Mouse (Mus musculus): ENCODE measurements around the gene Lrguk. TPM values are rescaled to one million over a fixed set of nuclear protein-coding genes. Genes with fewer than 3 reads are reported as not detected.

The Lrguk gene
- polyA plus RNA-seq (2014; fragmentation: Nextera tagmentation; extraction: Ambion mirVana): 1.3 and 2.0 TPM in 2 replicates

DNA sequence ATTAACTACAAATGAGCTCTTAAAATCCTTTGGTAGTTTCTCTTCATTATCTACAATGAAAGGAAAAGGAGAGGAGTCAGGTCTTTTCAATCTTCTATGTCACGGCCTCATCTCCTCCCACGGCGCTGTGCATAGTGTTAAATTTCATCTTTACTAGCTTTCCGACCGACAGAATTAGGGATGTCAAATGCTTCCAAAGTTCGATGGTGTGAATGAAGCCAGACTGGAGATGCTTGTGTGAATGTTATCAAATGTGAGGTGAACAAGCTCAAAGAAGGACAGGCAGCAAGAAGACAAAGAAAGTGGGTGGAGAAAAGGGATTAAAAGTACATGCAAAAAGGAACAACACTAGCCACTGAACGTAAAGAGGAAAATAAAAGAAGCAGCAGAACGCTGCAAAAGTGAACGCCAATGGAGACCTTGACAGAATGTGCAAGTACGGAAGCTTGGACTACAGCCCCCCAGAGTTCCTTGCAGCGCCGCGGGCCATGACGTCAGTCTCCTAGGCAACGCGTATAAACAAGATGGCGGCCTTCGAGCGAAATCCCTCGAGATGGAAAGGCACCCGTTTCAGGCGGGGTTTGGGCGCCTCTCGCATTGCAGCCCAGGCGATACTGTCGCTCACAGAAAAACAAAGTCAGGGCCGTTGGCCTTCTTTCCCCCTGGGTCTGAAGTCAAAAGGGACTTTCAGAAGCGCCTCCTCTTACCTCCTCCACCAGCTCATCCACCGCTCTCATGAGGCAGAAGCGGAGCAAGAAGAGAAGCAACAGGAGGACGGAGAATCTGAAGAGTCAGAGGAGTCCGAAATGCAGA lies at the start of gene Lrguk:
Lrguk (plus strand) TSS at position 516 of the 813 bp plus-strand sequence.
- Histone ChIP-seq H3K9me3 (ENCODE audit: control insufficient read depth, low read length) (no peaks in the 10 kb centered on the region), H3K27ac (ENCODE audit: low read depth, low read length) (no peak within 1 kb of the TSS; the same call in 1 of the 2 replicates), H3K4me2 (replicated peaks; ENCODE audit: low read depth, low read length) (peak within 1 kb of the TSS; percentile 77), H3K4me1 (ENCODE audit: control insufficient read depth, insufficient read depth, low read length) (peaks cover 3% of the 10 kb centered on the region; the same call in 1 of the 2 replicates), H3K4me3 (ENCODE audit: low read length) (peak within 1 kb of the TSS; percentile 56), H3K27me3 (ENCODE audit: control insufficient read depth, insufficient read depth, low read length) (no peaks in the 10 kb centered on the region), H3K9ac (ENCODE audit: low read depth, low read length) (peak within 1 kb of the TSS; percentile 60), H3K36me3 (ENCODE audit: control insufficient read depth, insufficient read depth, low read length) (no peaks in the 10 kb centered on the region)
- ATAC-seq (ENCODE audit: low FRiP score, low TSS enrichment): peak; percentile 97
- 3% methylated on average over 31 of the region's 32 CpGs for WGBS

DNA sequence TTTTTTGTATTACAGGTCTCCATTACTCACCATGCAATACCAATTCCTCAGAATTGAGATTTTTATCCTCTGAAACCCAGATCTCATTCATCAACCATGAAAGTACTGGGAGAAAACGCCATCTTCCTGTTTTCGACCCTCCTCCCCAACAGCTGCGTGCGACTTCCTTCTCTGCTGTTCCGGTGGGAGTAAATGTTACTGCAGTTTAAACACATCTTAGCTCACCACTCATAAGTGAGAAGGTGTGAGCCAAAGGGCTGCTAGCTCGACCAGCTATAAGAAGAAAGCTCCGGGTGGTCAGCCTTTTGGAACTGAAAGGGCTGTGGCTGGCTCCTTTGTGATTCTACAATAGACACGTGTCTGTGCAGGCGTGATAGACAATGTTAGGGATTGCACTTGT lies 46.5 kb upstream of the Lrguk start:
- Histone ChIP-seq H3K27ac (ENCODE audit: low read depth, low read length) (no peak overlapping the region), H3K4me3 (ENCODE audit: low read length) (no peak overlapping the region), H3K9ac (ENCODE audit: low read depth, low read length) (no peak overlapping the region), H3K4me2 (replicated peaks; ENCODE audit: low read depth, low read length) (no peak overlapping the region), H3K36me3 (ENCODE audit: control insufficient read depth, insufficient read depth, low read length) (no peaks in the 10 kb centered on the region), H3K27me3 (ENCODE audit: control insufficient read depth, insufficient read depth, low read length) (no peaks in the 10 kb centered on the region), H3K4me1 (ENCODE audit: control insufficient read depth, insufficient read depth, low read length) (no peaks in the 10 kb centered on the region), H3K9me3 (ENCODE audit: control insufficient read depth, low read length) (no peaks in the 10 kb centered on the region)
- ATAC-seq (ENCODE audit: low FRiP score, low TSS enrichment): no peak
- 83% methylated on average over 9 of the region's 9 CpGs for WGBS

DNA sequence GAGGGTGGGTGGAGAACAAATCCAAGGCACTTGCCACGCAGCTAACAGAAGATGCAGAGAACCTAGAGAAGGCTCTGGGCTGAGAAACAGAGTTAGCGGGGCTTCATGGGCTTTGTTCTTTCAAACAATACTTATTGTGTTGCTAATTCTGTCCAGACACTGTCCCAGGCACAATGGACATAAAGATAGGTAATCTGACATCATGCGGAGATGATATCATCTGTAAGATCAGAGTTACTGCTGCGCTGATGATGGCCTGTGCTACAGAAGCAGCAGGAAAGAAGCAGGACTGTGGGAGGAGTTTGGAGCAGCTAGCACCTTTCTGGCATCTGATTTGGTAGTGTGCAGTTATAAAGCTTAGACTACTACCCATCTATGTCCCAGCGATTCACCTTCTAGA lies 42.1 kb upstream of the Lrguk start:
- no peak for ATAC-seq (ENCODE audit: low FRiP score, low TSS enrichment)
- 78% methylated on average over 5 of the region's 5 CpGs for WGBS
- H3K9ac ChIP-seq (ENCODE audit: low read depth, low read length): no peak overlapping the region
- H3K4me1 ChIP-seq (ENCODE audit: control insufficient read depth, insufficient read depth, low read length): no peaks in the 10 kb centered on the region
- H3K4me2 ChIP-seq (replicated peaks; ENCODE audit: low read depth, low read length): no peak overlapping the region
- H3K4me3 ChIP-seq (ENCODE audit: low read length): no peak overlapping the region
- no peaks in the 10 kb centered on the region for H3K36me3 ChIP-seq (ENCODE audit: control insufficient read depth, insufficient read depth, low read length)
- no peaks in the 10 kb centered on the region for H3K9me3 ChIP-seq (ENCODE audit: control insufficient read depth, low read length)
- no peak overlapping the region for H3K27ac ChIP-seq (ENCODE audit: low read depth, low read length)
- no peaks in the 10 kb centered on the region for H3K27me3 ChIP-seq (ENCODE audit: control insufficient read depth, insufficient read depth, low read length)

DNA sequence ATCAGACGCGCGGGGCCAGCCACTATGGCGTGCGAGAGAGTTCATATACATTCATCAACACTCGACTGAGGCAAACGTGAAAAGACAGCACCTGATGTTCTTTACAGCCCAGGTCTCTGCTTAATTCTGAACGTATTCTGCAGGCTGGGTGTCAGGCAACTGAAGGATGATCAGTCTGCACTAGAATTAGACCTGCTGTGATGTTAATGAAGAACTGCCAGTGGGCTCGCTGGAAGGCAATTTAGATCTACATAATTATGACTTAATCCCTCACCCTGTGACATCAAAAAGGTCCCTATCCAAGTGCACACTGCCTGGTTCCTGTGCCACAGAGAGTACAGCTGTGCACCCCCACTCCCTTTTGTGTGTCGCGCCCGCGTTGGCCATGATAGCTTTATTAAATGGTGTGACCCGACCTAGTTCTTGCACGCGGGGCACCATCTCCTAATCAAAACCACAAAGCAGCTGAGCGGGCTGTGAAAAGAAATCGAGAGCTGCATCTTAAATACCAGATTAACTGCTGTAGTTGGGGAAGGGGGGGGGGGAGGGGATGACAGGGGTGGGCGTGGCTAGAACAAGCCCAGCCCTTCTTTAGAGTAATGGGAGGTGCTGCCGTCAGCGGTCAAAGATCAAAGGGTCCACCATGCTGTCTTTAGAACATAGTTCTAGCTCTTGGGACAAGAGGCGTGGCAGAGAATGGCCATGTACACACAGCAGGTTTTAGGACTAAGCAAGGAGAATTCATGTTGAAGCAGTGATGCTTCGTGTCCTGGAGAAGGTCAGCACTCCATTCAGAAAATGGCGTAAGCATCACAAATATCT lies 36.8 kb upstream of the Lrguk start:
- 47% methylated on average over 24 of the region's 24 CpGs for WGBS
- H3K4me3 ChIP-seq (ENCODE audit: low read length): no peak overlapping the region
- no peak for ATAC-seq (ENCODE audit: low FRiP score, low TSS enrichment)
- H3K27ac ChIP-seq (ENCODE audit: low read depth, low read length): no peak overlapping the region
- no peaks in the 10 kb centered on the region for H3K36me3 ChIP-seq (ENCODE audit: control insufficient read depth, insufficient read depth, low read length)
- H3K9ac ChIP-seq (ENCODE audit: low read depth, low read length): no peak overlapping the region
- H3K4me2 ChIP-seq (replicated peaks; ENCODE audit: low read depth, low read length): no peak overlapping the region
- no peaks in the 10 kb centered on the region for H3K9me3 ChIP-seq (ENCODE audit: control insufficient read depth, low read length)
- no peaks in the 10 kb centered on the region for H3K27me3 ChIP-seq (ENCODE audit: control insufficient read depth, insufficient read depth, low read length)
- no peaks in the 10 kb centered on the region for H3K4me1 ChIP-seq (ENCODE audit: control insufficient read depth, insufficient read depth, low read length)

DNA sequence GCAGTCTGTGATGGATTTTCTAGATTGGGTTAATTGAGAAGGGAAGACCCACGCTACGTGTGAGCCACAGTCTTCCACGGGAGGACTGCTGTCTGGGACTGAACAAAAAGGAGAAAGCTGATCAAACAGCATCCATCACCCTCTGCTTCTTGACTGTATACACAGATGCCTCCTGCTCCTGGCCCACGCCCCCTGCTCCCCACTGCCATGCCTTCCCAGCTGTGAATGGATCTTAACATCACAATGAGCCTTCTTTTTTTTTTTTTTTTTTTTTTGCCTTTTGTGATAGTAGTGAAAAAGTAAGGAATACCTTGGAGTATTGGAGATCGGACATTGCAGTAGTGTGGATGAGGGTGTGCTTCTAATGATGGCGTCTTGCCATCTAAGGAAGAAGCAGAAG lies 35.4 kb upstream of the Lrguk start:
- Histone ChIP-seq H3K4me3 (ENCODE audit: low read length) (no peak overlapping the region), H3K9me3 (ENCODE audit: control insufficient read depth, low read length) (no peaks in the 10 kb centered on the region), H3K27me3 (ENCODE audit: control insufficient read depth, insufficient read depth, low read length) (no peaks in the 10 kb centered on the region), H3K9ac (ENCODE audit: low read depth, low read length) (no peak overlapping the region), H3K4me1 (ENCODE audit: control insufficient read depth, insufficient read depth, low read length) (no peaks in the 10 kb centered on the region), H3K27ac (ENCODE audit: low read depth, low read length) (no peak overlapping the region), H3K4me2 (replicated peaks; ENCODE audit: low read depth, low read length) (no peak overlapping the region), H3K36me3 (ENCODE audit: control insufficient read depth, insufficient read depth, low read length) (no peaks in the 10 kb centered on the region)
- ATAC-seq (ENCODE audit: low FRiP score, low TSS enrichment): no peak
- WGBS: 77% methylated on average over 6 of the region's 6 CpGs

DNA sequence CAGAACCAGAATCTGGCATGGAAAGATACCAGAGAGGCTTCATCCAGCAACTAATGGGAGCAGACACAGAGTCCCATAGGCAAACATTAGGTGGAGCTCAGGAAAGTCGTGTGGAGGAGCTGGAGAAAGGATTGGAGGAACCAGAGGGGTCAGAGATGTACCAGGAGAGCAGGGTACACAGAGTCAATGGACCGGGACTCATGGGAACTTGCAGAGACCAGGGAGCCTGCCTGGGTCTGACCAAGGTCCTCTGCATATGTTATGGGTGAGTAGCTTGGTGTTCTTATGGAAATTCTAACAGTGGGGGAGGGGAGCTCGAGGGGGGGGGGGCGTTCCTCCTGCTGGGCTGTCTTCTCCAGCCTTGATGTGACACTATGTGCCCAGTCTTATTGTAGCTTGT lies 30.7 kb upstream of the Lrguk start:
- Histone ChIP-seq H3K36me3 (ENCODE audit: control insufficient read depth, insufficient read depth, low read length) (no peaks in the 10 kb centered on the region), H3K27ac (ENCODE audit: low read depth, low read length) (no peak overlapping the region), H3K9me3 (ENCODE audit: control insufficient read depth, low read length) (no peaks in the 10 kb centered on the region), H3K27me3 (ENCODE audit: control insufficient read depth, insufficient read depth, low read length) (no peaks in the 10 kb centered on the region), H3K4me1 (ENCODE audit: control insufficient read depth, insufficient read depth, low read length) (no peaks in the 10 kb centered on the region), H3K4me2 (replicated peaks; ENCODE audit: low read depth, low read length) (no peak overlapping the region), H3K4me3 (ENCODE audit: low read length) (no peak overlapping the region), H3K9ac (ENCODE audit: low read depth, low read length) (no peak overlapping the region)
- ATAC-seq (ENCODE audit: low FRiP score, low TSS enrichment): 0 out of 2 replicates have a peak, but pooled peaks have one; percentile 57
- WGBS: 55% methylated on average over 2 of the region's 4 CpGs

DNA sequence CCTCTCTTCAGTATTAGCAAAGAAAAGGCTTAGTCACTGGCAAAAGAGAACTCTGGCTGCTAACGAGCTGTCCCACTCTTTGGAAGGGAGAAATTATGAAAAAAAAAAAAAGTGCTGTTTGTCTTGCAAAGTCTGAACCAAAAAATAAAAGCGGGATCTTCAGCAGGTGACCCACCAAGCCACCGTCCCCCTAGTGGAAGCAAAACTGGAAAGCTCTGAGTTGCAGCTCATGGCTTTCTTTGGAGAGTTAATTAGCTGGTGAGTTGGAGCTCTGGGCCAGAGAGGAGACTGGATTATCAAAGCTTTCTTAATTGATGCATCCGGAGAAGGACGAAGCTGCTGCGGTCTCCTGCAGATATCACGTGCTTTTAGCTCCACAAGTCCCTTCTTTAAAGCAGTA lies 29.7 kb upstream of the Lrguk start:
- WGBS: 39% methylated on average over 7 of the region's 7 CpGs
- Histone ChIP-seq H3K36me3 (ENCODE audit: control insufficient read depth, insufficient read depth, low read length) (no peaks in the 10 kb centered on the region), H3K9ac (ENCODE audit: low read depth, low read length) (no peak overlapping the region), H3K4me2 (replicated peaks; ENCODE audit: low read depth, low read length) (no peak overlapping the region), H3K4me3 (ENCODE audit: low read length) (no peak overlapping the region), H3K4me1 (ENCODE audit: control insufficient read depth, insufficient read depth, low read length) (no peaks in the 10 kb centered on the region), H3K27me3 (ENCODE audit: control insufficient read depth, insufficient read depth, low read length) (no peaks in the 10 kb centered on the region), H3K9me3 (ENCODE audit: control insufficient read depth, low read length) (no peaks in the 10 kb centered on the region), H3K27ac (ENCODE audit: low read depth, low read length) (no peak overlapping the region)
- ATAC-seq (ENCODE audit: low FRiP score, low TSS enrichment): no peak

DNA sequence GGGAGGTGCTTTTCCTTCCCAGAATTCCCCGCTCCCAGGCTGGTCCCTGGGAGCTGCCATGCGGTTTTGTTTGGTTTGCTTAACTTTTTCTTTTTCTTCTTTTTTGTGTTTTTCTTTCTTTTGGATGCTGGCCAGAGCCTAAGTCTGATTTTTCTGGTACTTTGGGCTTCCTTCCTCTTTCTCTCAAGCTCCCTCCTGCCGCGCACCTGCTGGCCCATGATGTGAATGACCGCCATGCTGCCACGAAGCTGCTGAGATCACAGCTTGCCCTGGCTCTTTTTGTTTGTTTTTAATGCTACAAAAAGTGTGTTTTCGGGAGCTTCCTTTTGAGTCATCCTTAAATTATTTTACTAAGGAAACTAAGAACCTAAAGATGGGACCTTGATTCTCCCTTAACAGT lies 28.6 kb upstream of the Lrguk start:
- H3K4me3 ChIP-seq (ENCODE audit: low read length): no peak overlapping the region
- no peaks in the 10 kb centered on the region for H3K9me3 ChIP-seq (ENCODE audit: control insufficient read depth, low read length)
- H3K4me1 ChIP-seq (ENCODE audit: control insufficient read depth, insufficient read depth, low read length): no peaks in the 10 kb centered on the region
- WGBS: 90% methylated on average over 7 of the region's 7 CpGs
- no peak overlapping the region for H3K27ac ChIP-seq (ENCODE audit: low read depth, low read length)
- no peak for ATAC-seq (ENCODE audit: low FRiP score, low TSS enrichment)
- H3K4me2 ChIP-seq (replicated peaks; ENCODE audit: low read depth, low read length): no peak overlapping the region
- no peak overlapping the region for H3K9ac ChIP-seq (ENCODE audit: low read depth, low read length)
- no peaks in the 10 kb centered on the region for H3K27me3 ChIP-seq (ENCODE audit: control insufficient read depth, insufficient read depth, low read length)
- no peaks in the 10 kb centered on the region for H3K36me3 ChIP-seq (ENCODE audit: control insufficient read depth, insufficient read depth, low read length)

DNA sequence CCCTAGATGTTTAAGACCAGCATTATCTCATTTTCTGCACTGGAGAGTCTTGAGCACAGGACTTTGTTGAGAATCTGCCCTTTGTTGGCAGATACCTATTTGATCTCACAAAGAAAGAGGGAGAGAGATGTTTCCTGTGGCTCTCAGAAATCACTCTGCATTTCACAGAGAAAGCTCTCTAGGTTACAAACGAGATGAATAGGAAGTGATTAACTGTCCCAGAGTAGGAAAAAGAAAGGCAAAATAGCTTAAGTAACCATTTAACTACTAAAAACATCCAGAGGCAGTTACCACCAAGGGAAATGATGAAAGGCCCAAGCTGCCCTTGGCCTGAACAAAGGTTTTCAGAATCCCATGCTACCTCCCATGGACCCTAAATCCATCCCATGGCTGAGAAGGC lies 26.2 kb upstream of the Lrguk start:
- ATAC-seq (ENCODE audit: low FRiP score, low TSS enrichment): no peak
- 22% methylated on average over 1 of the region's 1 CpGs for WGBS
- H3K9ac ChIP-seq (ENCODE audit: low read depth, low read length): no peak overlapping the region

More for the DNA sequence above, 26.2 kb upstream of the Lrguk start:
- no peak overlapping the region for H3K4me3 ChIP-seq (ENCODE audit: low read length)
- no peak overlapping the region for H3K27ac ChIP-seq (ENCODE audit: low read depth, low read length)
- H3K27me3 ChIP-seq (ENCODE audit: control insufficient read depth, insufficient read depth, low read length): no peaks in the 10 kb centered on the region
- H3K4me1 ChIP-seq (ENCODE audit: control insufficient read depth, insufficient read depth, low read length): no peaks in the 10 kb centered on the region
- no peaks in the 10 kb centered on the region for H3K9me3 ChIP-seq (ENCODE audit: control insufficient read depth, low read length)
- no peaks in the 10 kb centered on the region for H3K36me3 ChIP-seq (ENCODE audit: control insufficient read depth, insufficient read depth, low read length)
- H3K4me2 ChIP-seq (replicated peaks; ENCODE audit: low read depth, low read length): no peak overlapping the region

All from kidney, embryonic 14.5 days (tissue).